Mouse (Mus musculus): ENCODE measurements around the gene Bcl3. TPM values are rescaled to one million over a fixed set of nuclear protein-coding genes. Genes with fewer than 3 reads are reported as not detected.

Gene Bcl3
- polyA plus RNA-seq, 1 experiment from 2014 or later: 2.1 TPM

Other genes with a start within 250 kb of the Bcl3 start
- gene Zfp296, start 245.5 kb downstream of the Bcl3 start, polyA plus RNA-seq (2016; fragmentation: Nextera tagmentation; extraction: Ambion mirVana): 0.30 TPM in 1 of 2 replicates, not detected in the other
- 140 and 145 TPM in 2 replicates for gene Gemin7, start 245.2 kb downstream of the Bcl3 start, polyA plus RNA-seq (2016; fragmentation: Nextera tagmentation; extraction: Ambion mirVana)
- 70.1 and 79.0 TPM in 2 replicates for gene Clasrp, start 218.3 kb downstream of the Bcl3 start, polyA plus RNA-seq (2016; fragmentation: Nextera tagmentation; extraction: Ambion mirVana)
- gene Relb, start 193.3 kb downstream of the Bcl3 start, polyA plus RNA-seq (2016; fragmentation: Nextera tagmentation; extraction: Ambion mirVana): 4.9 and 5.8 TPM in 2 replicates
- gene Clptm1, start 157.7 kb downstream of the Bcl3 start, polyA plus RNA-seq (2016; fragmentation: Nextera tagmentation; extraction: Ambion mirVana): 104 and 112 TPM in 2 replicates
- 1.0 and 1.7 TPM in 2 replicates for gene Apoc2, start 144.8 kb downstream of the Bcl3 start, polyA plus RNA-seq (2016; fragmentation: Nextera tagmentation; extraction: Ambion mirVana)
- not detected in 2 replicates for gene Gm44805, start 141.3 kb downstream of the Bcl3 start, polyA plus RNA-seq (2016; fragmentation: Nextera tagmentation; extraction: Ambion mirVana)
- gene Apoc4, start 141.3 kb downstream of the Bcl3 start, polyA plus RNA-seq (2016; fragmentation: Nextera tagmentation; extraction: Ambion mirVana): not detected in 2 replicates
- 4.9 and 7.2 TPM in 2 replicates for gene Apoc1, start 130.1 kb downstream of the Bcl3 start, polyA plus RNA-seq (2016; fragmentation: Nextera tagmentation; extraction: Ambion mirVana)
- gene Apoe, start 123.6 kb downstream of the Bcl3 start, polyA plus RNA-seq (2016; fragmentation: Nextera tagmentation; extraction: Ambion mirVana): 204 and 207 TPM in 2 replicates
- 159 and 165 TPM in 2 replicates for gene Tomm40, start 107.3 kb downstream of the Bcl3 start, polyA plus RNA-seq (2016; fragmentation: Nextera tagmentation; extraction: Ambion mirVana)
- gene Nectin2, start 72.3 kb downstream of the Bcl3 start, polyA plus RNA-seq (2016; fragmentation: Nextera tagmentation; extraction: Ambion mirVana): 63.5 and 64.4 TPM in 2 replicates
- gene Bcam, start 51.8 kb downstream of the Bcl3 start, polyA plus RNA-seq (2016; fragmentation: Nextera tagmentation; extraction: Ambion mirVana): 15.1 and 15.4 TPM in 2 replicates
- 0.73 and 0.87 TPM in 2 replicates for gene Cblc, start 26.0 kb downstream of the Bcl3 start, polyA plus RNA-seq (2016; fragmentation: Nextera tagmentation; extraction: Ambion mirVana)
- gene Gm19345, start 29.2 kb upstream of the Bcl3 start, polyA plus RNA-seq (2016; fragmentation: Nextera tagmentation; extraction: Ambion mirVana): 1.4 and 1.7 TPM in 2 replicates
- not detected in 2 replicates for gene Ceacam16, start 38.5 kb upstream of the Bcl3 start, polyA plus RNA-seq (2016; fragmentation: Nextera tagmentation; extraction: Ambion mirVana)
- gene Ceacam19, start 65.2 kb upstream of the Bcl3 start, polyA plus RNA-seq (2016; fragmentation: Nextera tagmentation; extraction: Ambion mirVana): not detected in 2 replicates
- gene Pvr, start 98.4 kb upstream of the Bcl3 start, polyA plus RNA-seq (2016; fragmentation: Nextera tagmentation; extraction: Ambion mirVana): 5.9 and 6.8 TPM in 2 replicates
- gene Igsf23, start 128.0 kb upstream of the Bcl3 start, polyA plus RNA-seq (2016; fragmentation: Nextera tagmentation; extraction: Ambion mirVana): 0.14 TPM in 1 of 2 replicates, not detected in the other
- gene Ceacam20, start 142.6 kb upstream of the Bcl3 start, polyA plus RNA-seq (2016; fragmentation: Nextera tagmentation; extraction: Ambion mirVana): not detected in 2 replicates
- gene Nlrp9b, start 168.7 kb upstream of the Bcl3 start, polyA plus RNA-seq (2016; fragmentation: Nextera tagmentation; extraction: Ambion mirVana): not detected in 2 replicates

Measured in neural tube, embryonic 12.5 days (tissue).